Mouse (Mus musculus): Measurements from ENCODE around the gene Tent2. TPM values are rescaled to one million over a fixed set of nuclear protein-coding genes. Genes with fewer than 3 reads are reported as not detected.
"Not testable (repeated sequence)": the region's sequence is repeated elsewhere in the genome, so short reads cannot be mapped to it uniquely, and the experiment has no call there.

Tent2 gene
- polyA plus RNA-seq, 1 experiment: 9.6 TPM

GRCm38 (mm10) chr13:93232335-93232734 lies 40.1 kb upstream of the Tent2 start:
- Histone ChIP-seq H3K27me3 (ENCODE audit: control insufficient read depth, insufficient read depth, low read length) (no peaks in the 10 kb centered on the region), H3K4me3 (ENCODE audit: low read depth, low read length) (no peak overlapping the region), H3K4me1 (ENCODE audit: control insufficient read depth, insufficient read depth, insufficient read length, low read length) (peaks cover 10% of the 10 kb centered on the region), H3K36me3 (ENCODE audit: control insufficient read depth, insufficient read depth, low read length) (no peaks in the 10 kb centered on the region), H3K27ac (ENCODE audit: insufficient read depth, low read depth, low read length) (no peak overlapping the region)
- TF ChIP-seq POLR2A (IDR thresholded peaks at IDR 0.05; ENCODE audit: low read depth, low read length) (no peak), CTCF (IDR thresholded peaks at IDR 0.05; ENCODE audit: extremely low read depth, insufficient read length, insufficient replicate concordance, low read depth, low read length) (no peak)
- 64% methylated on average over 7 of the region's 7 CpGs for WGBS

- Histone ChIP-seq H3K27ac (ENCODE audit: insufficient read depth, low read depth, low read length) (no peak overlapping the region), H3K4me1 (ENCODE audit: control insufficient read depth, insufficient read depth, insufficient read length, low read length) (peaks cover 8% of the 10 kb centered on the region; the same call in 1 of the 2 replicates), H3K27me3 (ENCODE audit: control insufficient read depth, insufficient read depth, low read length) (no peaks in the 10 kb centered on the region), H3K4me3 (ENCODE audit: low read depth, low read length) (no peak overlapping the region), H3K36me3 (ENCODE audit: control insufficient read depth, insufficient read depth, low read length) (no peaks in the 10 kb centered on the region)
- TF ChIP-seq CTCF (IDR thresholded peaks at IDR 0.05; ENCODE audit: extremely low read depth, insufficient read length, insufficient replicate concordance, low read depth, low read length) (no peak), POLR2A (IDR thresholded peaks at IDR 0.05; ENCODE audit: low read depth, low read length) (no peak)
- 62% methylated on average over 4 of the region's 4 CpGs for WGBS
Measured at GRCm38 (mm10) chr13:93231016-93231415, 38.8 kb upstream of the Tent2 start.

- Histone ChIP-seq H3K4me3 (ENCODE audit: low read depth, low read length) (no peak overlapping the region), H3K4me1 (ENCODE audit: control insufficient read depth, insufficient read depth, insufficient read length, low read length) (no peaks in the 10 kb centered on the region), H3K36me3 (ENCODE audit: control insufficient read depth, insufficient read depth, low read length) (no peaks in the 10 kb centered on the region), H3K27ac (ENCODE audit: insufficient read depth, low read depth, low read length) (no peak overlapping the region), H3K27me3 (ENCODE audit: control insufficient read depth, insufficient read depth, low read length) (no peaks in the 10 kb centered on the region)
- WGBS: 71% methylated on average over 1 of the region's 1 CpGs
- no peak for TF ChIP-seq CTCF (IDR thresholded peaks at IDR 0.05; ENCODE audit: extremely low read depth, insufficient read length, insufficient replicate concordance, low read depth, low read length)
- TF ChIP-seq POLR2A (IDR thresholded peaks at IDR 0.05; ENCODE audit: low read depth, low read length): no peak
Measured at GRCm38 (mm10) chr13:93211741-93212140, 19.6 kb upstream of the Tent2 start.

GRCm38 (mm10) chr13:93192646-93193026 lies 451 bp upstream of the Tent2 start:
- Histone ChIP-seq H3K27ac (ENCODE audit: insufficient read depth, low read depth, low read length) (peak overlapping the region; percentile 61), H3K4me3 (ENCODE audit: low read depth, low read length) (peak overlapping the region; percentile 100), H3K36me3 (ENCODE audit: control insufficient read depth, insufficient read depth, low read length) (0 out of 2 replicates have a peak, but pooled peaks cover 2% of the 10 kb centered on the region), H3K4me1 (ENCODE audit: control insufficient read depth, insufficient read depth, insufficient read length, low read length) (peaks cover 6% of the 10 kb centered on the region; the same call in 1 of the 2 replicates), H3K27me3 (ENCODE audit: control insufficient read depth, insufficient read depth, low read length) (no peaks in the 10 kb centered on the region)
- TF ChIP-seq POLR2A (IDR thresholded peaks at IDR 0.05; ENCODE audit: low read depth, low read length): no peak
- no peak for TF ChIP-seq CTCF (IDR thresholded peaks at IDR 0.05; ENCODE audit: extremely low read depth, insufficient read length, insufficient replicate concordance, low read depth, low read length)
- 47% methylated on average over 5 of the region's 5 CpGs for WGBS

GRCm38 (mm10) chr13:93189416-93189815 lies 2.8 kb downstream of the Tent2 start:
- WGBS: 60% methylated on average over 2 of the region's 2 CpGs
- H3K4me1 ChIP-seq (ENCODE audit: control insufficient read depth, insufficient read depth, insufficient read length, low read length): peaks cover 6% of the 10 kb centered on the region; the same call in 1 of the 2 replicates
- H3K27ac ChIP-seq (ENCODE audit: insufficient read depth, low read depth, low read length): no peak overlapping the region
- no peaks in the 10 kb centered on the region for H3K27me3 ChIP-seq (ENCODE audit: control insufficient read depth, insufficient read depth, low read length)
- H3K4me3 ChIP-seq (ENCODE audit: low read depth, low read length): no peak overlapping the region
- H3K36me3 ChIP-seq (ENCODE audit: control insufficient read depth, insufficient read depth, low read length): peaks cover 8% of the 10 kb centered on the region; the same call in 1 of the 2 replicates
- TF ChIP-seq CTCF (IDR thresholded peaks at IDR 0.05; ENCODE audit: extremely low read depth, insufficient read length, insufficient replicate concordance, low read depth, low read length) (no peak), POLR2A (IDR thresholded peaks at IDR 0.05; ENCODE audit: low read depth, low read length) (no peak)

- Histone ChIP-seq H3K27ac (ENCODE audit: insufficient read depth, low read depth, low read length) (no peak overlapping the region), H3K27me3 (ENCODE audit: control insufficient read depth, insufficient read depth, low read length) (no peaks in the 10 kb centered on the region), H3K4me3 (ENCODE audit: low read depth, low read length) (no peak overlapping the region), H3K36me3 (ENCODE audit: control insufficient read depth, insufficient read depth, low read length) (peaks cover 10% of the 10 kb centered on the region; the same call in 1 of the 2 replicates), H3K4me1 (ENCODE audit: control insufficient read depth, insufficient read depth, insufficient read length, low read length) (peaks cover 6% of the 10 kb centered on the region; the same call in 1 of the 2 replicates)
- WGBS: 71% methylated on average over 3 of the region's 3 CpGs
- no peak for TF ChIP-seq CTCF (IDR thresholded peaks at IDR 0.05; ENCODE audit: extremely low read depth, insufficient read length, insufficient replicate concordance, low read depth, low read length)
Measured at GRCm38 (mm10) chr13:93188738-93189137, 3.4 kb downstream of the Tent2 start.

GRCm38 (mm10) chr13:93187792-93188191 lies 4.4 kb downstream of the Tent2 start:
- H3K4me1 ChIP-seq (ENCODE audit: control insufficient read depth, insufficient read depth, insufficient read length, low read length); H3K4me3 ChIP-seq (ENCODE audit: low read depth, low read length); H3K27me3 ChIP-seq (ENCODE audit: control insufficient read depth, insufficient read depth, low read length); H3K27ac ChIP-seq (ENCODE audit: insufficient read depth, low read depth, low read length): not testable (repeated sequence)
- WGBS: 90% methylated on average over 5 of the region's 5 CpGs
- H3K36me3 ChIP-seq (ENCODE audit: control insufficient read depth, insufficient read depth, low read length): peaks cover 17% of the 10 kb centered on the region

- H3K4me3 ChIP-seq (ENCODE audit: low read depth, low read length): no peak overlapping the region
- no peak for TF ChIP-seq CTCF (IDR thresholded peaks at IDR 0.05; ENCODE audit: extremely low read depth, insufficient read length, insufficient replicate concordance, low read depth, low read length)
- TF ChIP-seq POLR2A (IDR thresholded peaks at IDR 0.05; ENCODE audit: low read depth, low read length): no peak
- 0 out of 2 replicates have a peak, but pooled peaks cover 2% of the 10 kb centered on the region for H3K4me1 ChIP-seq (ENCODE audit: control insufficient read depth, insufficient read depth, insufficient read length, low read length)
- WGBS: 96% methylated on average over 1 of the region's 1 CpGs
- H3K27me3 ChIP-seq (ENCODE audit: control insufficient read depth, insufficient read depth, low read length): no peaks in the 10 kb centered on the region
- H3K36me3 ChIP-seq (ENCODE audit: control insufficient read depth, insufficient read depth, low read length): peaks cover 20% of the 10 kb centered on the region
- H3K27ac ChIP-seq (ENCODE audit: insufficient read depth, low read depth, low read length): no peak overlapping the region
Measured at GRCm38 (mm10) chr13:93180351-93180750, 11.8 kb downstream of the Tent2 start.
